Mouse (Mus musculus) brain, embryonic 14.5 days (tissue): Measurements from ENCODE around the gene Gatad2a. TPM values are rescaled to one million over a fixed set of nuclear protein-coding genes. Genes with fewer than 3 reads are reported as not detected.

Experiments used
- DNase-seq: peaks from one replicate; pipeline ENCODE4 v3.0.0-alpha.2; 2011; ENCODE audit warnings: low read depth
- CTCF ChIP-seq: fragments of 200-500 bp; IDR thresholded peaks from 2 replicates; pipeline ENCODE4 v1.5.1; 2012; ENCODE audit warnings: inconsistent platforms, mild to moderate bottlenecking, moderate library complexity, borderline replicate concordance; ENCODE audit not compliant: insufficient read depth, insufficient read length; ENCODE audit errors: extremely low read depth
- POLR2A ChIP-seq: fragments of 200-500 bp; IDR thresholded peaks from 2 replicates; pipeline ENCODE4 v1.6.1; 2012; ENCODE audit warnings: mild to moderate bottlenecking, inconsistent platforms, borderline replicate concordance; ENCODE audit not compliant: poor library complexity, insufficient read depth, insufficient read length, severe bottlenecking; ENCODE audit errors: extremely low read depth
- polyA plus RNA-seq: library from polyadenylated mRNA; depleted of rRNA; stranded (reverse); fragments of >200 nt; gene quantifications from 2 replicates; pipeline ENCODE4 v1.2.3, GENCODE M21; 2012

Gene Gatad2a
- polyA plus RNA-seq, 1 experiment = 41.2 TPM

- DNase-seq = no peak
- TF ChIP-seq CTCF = no peak
- no peak for TF ChIP-seq POLR2A
Measured at GRCm38 (mm10) chr8:69906260-69906659, 89.9 kb downstream of the Gatad2a start.

DNA sequence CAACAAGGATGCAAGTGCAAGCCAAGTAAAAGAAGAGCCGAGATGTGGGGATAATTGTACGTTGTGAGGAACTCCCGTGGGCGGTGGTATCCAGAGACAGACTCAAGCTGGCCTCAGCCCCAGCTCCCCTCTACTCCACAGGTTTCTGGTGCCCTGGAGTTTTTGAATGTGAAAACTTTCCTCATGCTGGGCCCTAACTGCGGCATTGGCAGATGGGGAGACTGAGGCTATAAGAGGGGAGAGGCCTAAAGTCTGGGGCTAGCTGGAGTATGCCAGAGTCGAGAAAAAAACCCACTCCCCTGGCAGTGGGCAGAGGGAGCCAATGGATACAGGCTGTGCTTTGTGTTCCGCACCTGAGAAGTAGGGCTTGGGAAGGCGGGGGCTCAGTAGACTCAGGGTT is 92.1 kb downstream of the Gatad2a start:
- no peak for TF ChIP-seq POLR2A
- TF ChIP-seq CTCF = no peak
- DNase-seq = no peak

DNA sequence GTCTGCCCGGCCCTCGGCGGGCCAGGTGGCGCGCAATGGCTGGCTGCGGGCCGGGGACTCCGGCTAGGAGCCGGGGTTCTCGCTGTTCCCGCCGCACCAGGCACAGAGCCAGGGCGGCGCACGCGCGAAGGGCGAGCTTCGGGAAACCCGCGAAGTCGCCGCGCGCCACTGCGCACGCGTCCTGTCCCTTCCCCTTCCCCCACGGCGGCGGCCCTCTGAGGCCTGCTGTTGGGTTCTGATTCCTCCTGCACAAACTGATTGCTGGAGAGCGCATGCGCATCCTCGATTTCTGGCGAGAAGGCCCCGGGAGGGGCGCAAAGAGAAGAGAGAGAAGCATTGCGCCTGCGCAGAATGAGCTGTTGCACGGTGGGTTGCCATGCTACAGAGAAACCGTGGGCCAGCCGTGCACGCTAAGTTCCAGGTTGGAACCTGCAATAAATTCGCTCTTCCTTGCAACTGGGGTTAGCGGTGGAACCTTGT is 93.1 kb downstream of the Gatad2a start:
- peak; percentile 100 for DNase-seq
- no peak for TF ChIP-seq CTCF
- peak; percentile 89 for TF ChIP-seq POLR2A

GRCm38 (mm10) chr8:69902163-69903062 is 93.8 kb downstream of the Gatad2a start, which contains the start of the genes Tssk6, Ndufa13 and Yjefn3:
Tssk6 (plus strand) TSS chr8:69902184.
Ndufa13 (minus strand) TSS chr8:69902558.
Yjefn3 (minus strand) TSS chr8:69902712.
- TF ChIP-seq POLR2A (no peak), CTCF (no peak)
- DNase-seq = no peak

- TF ChIP-seq CTCF (peak; percentile 70), POLR2A (peak; percentile 61; the same call in 1 of the 2 replicates)
- peak; percentile 99 for DNase-seq
Measured at GRCm38 (mm10) chr8:69901484-69902162, 94.6 kb downstream of the Gatad2a start.

DNA sequence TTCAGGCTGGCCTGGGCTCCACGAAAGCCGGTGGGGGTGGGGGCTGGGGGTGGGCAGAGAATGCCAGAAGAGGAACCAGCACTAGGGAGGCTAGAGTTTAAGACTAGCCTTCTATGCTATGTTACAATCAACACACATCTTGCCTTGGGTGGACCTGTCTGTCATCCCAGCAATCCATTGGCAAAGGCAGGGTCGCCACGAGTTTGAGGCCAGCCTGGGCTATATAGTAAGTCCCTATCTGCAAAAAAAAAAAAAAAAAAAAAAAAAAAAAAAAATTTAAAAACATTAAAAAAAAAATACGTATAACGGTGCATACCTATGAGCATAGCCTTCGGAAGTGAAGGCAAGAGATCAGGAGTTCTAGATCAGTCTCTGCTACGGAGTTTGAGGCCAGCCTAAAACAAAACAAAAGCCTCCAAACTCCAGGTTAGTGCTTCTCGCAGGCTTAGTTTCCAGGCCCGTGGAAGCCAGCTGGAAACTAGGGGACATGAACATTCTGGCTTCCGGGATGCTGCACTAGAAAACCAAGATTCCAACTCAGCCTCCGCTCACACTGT is 95.2 kb downstream of the Gatad2a start:
- no peak for TF ChIP-seq POLR2A
- no peak for TF ChIP-seq CTCF
- no peak for DNase-seq

GRCm38 (mm10) chr8:69899876-69900275 is 96.3 kb downstream of the Gatad2a start:
- TF ChIP-seq CTCF = no peak
- no peak for DNase-seq

DNA sequence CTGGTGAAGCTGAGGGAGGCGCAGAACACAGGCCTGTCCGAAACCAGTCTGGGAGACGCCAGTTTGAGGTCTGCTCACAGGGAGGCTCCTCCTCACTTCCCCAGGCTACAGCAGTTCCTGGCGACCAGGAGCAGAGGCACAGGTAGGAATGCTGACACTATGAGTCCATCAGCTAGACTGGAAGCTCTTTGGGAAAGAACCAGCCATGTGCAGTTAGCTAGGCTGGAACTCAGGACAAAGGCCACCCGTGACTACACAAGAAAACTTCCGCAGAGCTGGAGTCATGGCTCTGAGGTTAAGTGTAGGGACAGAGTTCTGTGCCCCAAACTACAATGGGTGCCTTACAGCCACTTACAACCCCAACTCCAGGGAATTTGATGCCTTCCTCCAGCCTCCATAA is 98.3 kb downstream of the Gatad2a start:
- no peak for TF ChIP-seq CTCF
- TF ChIP-seq POLR2A = no peak
- no peak for DNase-seq

- no peak for TF ChIP-seq CTCF
- TF ChIP-seq POLR2A = no peak
- no peak for DNase-seq
Measured at GRCm38 (mm10) chr8:69895772-69896451, 100.3 kb downstream of the Gatad2a start.

- no peak for TF ChIP-seq POLR2A
- TF ChIP-seq CTCF = no peak
- no peak for DNase-seq
Measured at GRCm38 (mm10) chr8:69894836-69895332, 101.3 kb downstream of the Gatad2a start.

GRCm38 (mm10) chr8:69893863-69894262 is 102.3 kb downstream of the Gatad2a start:
- DNase-seq = peak; percentile 67

GRCm38 (mm10) chr8:69890813-69891241 is 105.4 kb downstream of the Gatad2a start:
- peak; percentile 77 for DNase-seq
- TF ChIP-seq POLR2A (no peak), CTCF (peak; percentile 85)

More at GRCm38 (mm10) chr8:69893863-69894262, 102.3 kb downstream of the Gatad2a start:
- peak; percentile 59 for TF ChIP-seq CTCF
- no peak for TF ChIP-seq POLR2A
